Mouse (Mus musculus) kidney, adult 2 months (tissue): ENCODE measurements at regions not wholly inside any gene's neighbourhood (a gene's known extent, or its start where the extent isn't known, plus 50 kb on each side); places are given as distances from the start of the nearest gene placed in this dataset.

ENCODE experiments used
- CTCF ChIP-seq: fragments of 200-500 bp; conservative IDR thresholded peaks from 2 replicates; pipeline ENCODE4 v1.5.1; 2011; ENCODE audit warnings: low read depth, mild to moderate bottlenecking, control low read depth, low read length, moderate library complexity, mixed read lengths; ENCODE audit not compliant: insufficient read depth, insufficient read length
- POLR2A ChIP-seq: fragments of 200-500 bp; IDR thresholded peaks from one replicate; pipeline ENCODE4 v1.6.1; 2011; ENCODE audit warnings: low read depth, low read length, control low read depth

DNA sequence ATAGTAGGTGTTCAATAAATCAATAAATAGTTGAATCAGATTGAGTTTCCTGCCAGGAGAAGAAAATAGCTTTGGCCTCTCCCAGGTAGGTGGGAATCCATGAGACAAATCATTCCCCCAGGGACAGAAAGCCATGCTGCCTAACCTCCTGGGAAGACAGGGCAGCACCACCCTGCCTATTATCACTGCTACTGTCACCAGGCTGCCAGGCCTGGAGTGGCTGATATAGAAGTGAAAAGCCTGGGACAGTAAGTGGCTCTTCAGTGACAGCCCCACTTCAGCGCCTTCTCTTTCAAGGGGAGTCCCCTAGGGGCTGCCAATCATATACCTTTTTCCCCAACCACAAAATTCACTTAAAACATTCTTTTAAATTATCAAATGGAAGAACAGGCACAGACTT is 275.4 kb upstream of the Plxna2 start:
- TF ChIP-seq POLR2A = no peak
- TF ChIP-seq CTCF = no peak
